Mouse (Mus musculus) G1E (cell line): ENCODE measurements around the gene Rnf130. TPM values are rescaled to one million over a fixed set of nuclear protein-coding genes. Genes with fewer than 3 reads are reported as not detected.

Experiments
- ATAC-seq: 2 replicates; pipeline ENCODE4 v1.8.0; 2016; ENCODE audit warnings: mild to moderate bottlenecking; ENCODE audit not compliant: insufficient number of reproducible peaks, poor library complexity, low FRiP score, severe bottlenecking; ENCODE audit errors: extremely low read depth
- DNase-seq: peaks from one replicate; pipeline ENCODE4 v3.0.0; 2012; ENCODE audit warnings: low spot score
- H3K27me3 ChIP-seq: 2 replicates; pipeline ENCODE4 v1.6.1; 2012; ENCODE audit warnings: mild to moderate bottlenecking, low read length, inconsistent platforms; ENCODE audit not compliant: insufficient read depth
- H3K36me3 ChIP-seq: replicated peaks from 2 replicates; pipeline ENCODE3; 2012; ENCODE audit warnings: mild to moderate bottlenecking, inconsistent platforms
- H3K4me1 ChIP-seq: 2 replicates; pipeline ENCODE4 v1.6.1; 2012; ENCODE audit warnings: low read depth, low read length, inconsistent platforms, mixed read lengths; ENCODE audit not compliant: insufficient read depth
- H3K4me3 ChIP-seq: 2 replicates; pipeline ENCODE4 v1.5.1; 2012; ENCODE audit warnings: low read depth, mild to moderate bottlenecking, inconsistent platforms, low read length, moderate library complexity, mixed read lengths
- H3K9me3 ChIP-seq: replicated peaks from 2 replicates; pipeline ENCODE4 v1.6.1; 2012; ENCODE audit warnings: inconsistent platforms
- CTCF ChIP-seq: IDR thresholded peaks from 2 replicates; pipeline ENCODE4 v1.5.1; 2012; ENCODE audit warnings: low read depth, low read length, inconsistent platforms, mixed read lengths
- GATA1 ChIP-seq: IDR thresholded peaks from 2 replicates; pipeline ENCODE4 v1.6.1; 2012; ENCODE audit warnings: borderline replicate concordance, low read length, inconsistent platforms, mixed read lengths
- GATA2 ChIP-seq: IDR thresholded peaks from 2 replicates; pipeline ENCODE4 v1.6.1; 2012; ENCODE audit warnings: low read depth, low read length, inconsistent platforms, borderline replicate concordance
- POLR2AphosphoS5 ChIP-seq: IDR thresholded peaks from 2 replicates; pipeline ENCODE4 v1.6.1; 2012; ENCODE audit warnings: low read depth, low read length, inconsistent platforms; ENCODE audit not compliant: insufficient replicate concordance
- TAL1 ChIP-seq: conservative IDR thresholded peaks from 2 replicates; pipeline ENCODE4 v1.6.1; 2012; ENCODE audit warnings: low read depth, low read length, inconsistent platforms, mixed read lengths
- polyA plus RNA-seq: library from polyadenylated mRNA; stranded (reverse); fragments of >175 nt; gene quantifications from 2 replicates; pipeline ENCODE4 v1.2.3, GENCODE M21; 2012
- total RNA-seq, 2 experiments: library from RNA; stranded (forward) in 1 of 2; stranded (reverse) in 1 of 2; fragments of 200-1000 nt in 1 of 2; fragments of >200 nt in 1 of 2; fragmentation: Nextera tagmentation in 1 of 2; gene quantifications; 2 replicates each; pipeline ENCODE4 v1.2.3; 2014 to 2017

The Rnf130 gene
- total and polyA plus RNA-seq, 3 experiments: 80.8 to 225 (median 199) TPM

DNA sequence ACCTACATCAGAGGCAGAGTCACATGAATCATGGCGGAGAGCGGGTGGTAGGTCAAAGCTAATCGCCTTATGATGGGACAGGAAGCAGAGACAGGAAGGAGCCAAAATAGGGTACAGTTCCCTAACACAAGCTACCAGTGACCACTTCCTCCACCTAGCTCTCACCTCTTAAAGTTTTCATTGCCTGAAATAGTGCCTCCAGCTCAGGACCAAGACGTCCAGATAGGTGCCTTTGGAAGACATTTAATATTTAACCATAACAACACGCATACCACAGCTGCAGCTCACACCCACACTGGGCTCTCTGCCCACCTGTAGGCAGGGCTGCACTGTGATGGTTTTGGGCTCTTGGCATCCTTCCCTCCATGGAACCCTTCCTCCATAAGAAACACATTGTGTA, 27.8 kb upstream of the Rnf130 start:
- Histone ChIP-seq H3K4me3 (no peak overlapping the region), H3K4me1 (peaks cover 71% of the 10 kb centered on the region), H3K27me3 (no peaks in the 10 kb centered on the region), H3K9me3 (peaks cover 24% of the 10 kb centered on the region), H3K36me3 (peaks cover 3% of the 10 kb centered on the region)
- TF ChIP-seq POLR2AphosphoS5 (no peak), GATA1 (no peak)
- no peak for DNase-seq
- no peak for ATAC-seq

DNA sequence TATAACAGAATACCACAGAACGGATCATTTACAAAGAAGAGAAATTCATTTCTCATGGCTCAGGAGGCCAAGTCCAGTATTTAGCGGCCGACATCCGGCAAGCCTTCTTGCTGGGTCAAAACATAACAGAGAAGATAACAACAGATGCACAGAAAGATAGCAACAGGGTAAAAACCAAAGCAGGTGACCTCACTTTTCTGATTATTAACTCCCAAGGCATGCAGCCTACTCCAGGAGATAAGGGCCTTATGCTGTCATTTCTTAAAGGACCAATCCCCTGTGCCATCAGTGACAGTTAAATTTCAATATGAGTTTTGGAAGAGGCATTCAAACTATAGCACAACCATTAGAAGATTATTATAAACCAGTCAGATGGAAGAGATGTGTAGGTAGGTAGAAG, 22.3 kb upstream of the Rnf130 start:
- H3K27me3 ChIP-seq: no peaks in the 10 kb centered on the region
- DNase-seq (peak; percentile 65), ATAC-seq (peak; percentile 88)
- no peak overlapping the region for H3K4me3 ChIP-seq
- H3K36me3 ChIP-seq: peaks cover 3% of the 10 kb centered on the region
- TF ChIP-seq GATA2 (no peak), TAL1 (peak; percentile 86)
- peaks cover 27% of the 10 kb centered on the region for H3K9me3 ChIP-seq
- peaks cover 71% of the 10 kb centered on the region for H3K4me1 ChIP-seq

DNA sequence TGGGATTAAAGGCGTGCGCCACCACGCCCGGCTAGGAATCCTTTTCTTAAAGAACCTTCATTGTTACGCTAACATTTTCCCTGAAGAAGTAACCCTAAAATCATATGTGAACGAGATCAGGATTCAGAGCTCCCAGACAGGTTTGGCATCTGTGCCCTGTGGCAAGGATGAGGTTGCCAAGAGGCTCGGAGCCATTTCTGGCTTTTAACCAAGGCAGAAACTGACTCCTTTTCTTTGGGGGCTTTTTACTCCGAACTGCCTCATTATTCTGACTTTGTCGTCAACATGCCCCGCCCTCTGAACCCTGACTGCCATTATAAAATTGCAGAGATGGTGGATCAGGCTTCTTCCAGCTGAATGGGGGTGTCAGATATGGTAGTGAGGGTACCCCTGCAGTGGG, 17.4 kb upstream of the Rnf130 start:
- TF ChIP-seq POLR2AphosphoS5 (no peak), GATA2 (no peak), GATA1 (no peak), CTCF (no peak), TAL1 (no peak)
- Histone ChIP-seq H3K27me3 (peaks cover 11% of the 10 kb centered on the region; the same call in 1 of the 2 replicates), H3K4me1 (peaks cover 73% of the 10 kb centered on the region), H3K9me3 (no peaks in the 10 kb centered on the region), H3K4me3 (no peak overlapping the region), H3K36me3 (no peaks in the 10 kb centered on the region)
- ATAC-seq (no peak), DNase-seq (no peak)

DNA sequence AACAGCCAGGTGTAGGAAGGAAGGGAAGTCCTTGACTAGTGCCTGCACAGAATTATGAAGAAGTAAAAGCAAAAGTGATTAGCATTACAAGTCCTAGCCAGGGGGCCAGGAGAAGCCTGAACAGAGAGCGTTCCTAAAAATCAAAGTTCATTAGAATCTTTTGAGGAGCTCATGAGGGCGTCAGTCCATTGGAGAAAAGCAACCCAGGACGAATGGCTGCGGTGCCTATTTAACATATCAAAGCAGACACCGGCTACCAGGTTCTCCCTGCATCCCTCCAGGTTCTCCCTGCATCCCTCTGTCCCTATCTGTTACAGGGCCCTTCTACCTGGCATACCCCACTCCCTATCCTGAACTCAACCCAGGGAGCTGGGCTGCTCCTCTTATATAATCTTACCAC, 16.9 kb upstream of the Rnf130 start:
- Histone ChIP-seq H3K36me3 (no peaks in the 10 kb centered on the region), H3K27me3 (peaks cover 14% of the 10 kb centered on the region), H3K4me3 (no peak overlapping the region; the same call in 1 of the 2 replicates), H3K4me1 (peaks cover 69% of the 10 kb centered on the region), H3K9me3 (no peaks in the 10 kb centered on the region)
- TF ChIP-seq POLR2AphosphoS5 (no peak), GATA2 (no peak), TAL1 (no peak), CTCF (no peak), GATA1 (no peak)
- ATAC-seq (no peak), DNase-seq (no peak)

DNA sequence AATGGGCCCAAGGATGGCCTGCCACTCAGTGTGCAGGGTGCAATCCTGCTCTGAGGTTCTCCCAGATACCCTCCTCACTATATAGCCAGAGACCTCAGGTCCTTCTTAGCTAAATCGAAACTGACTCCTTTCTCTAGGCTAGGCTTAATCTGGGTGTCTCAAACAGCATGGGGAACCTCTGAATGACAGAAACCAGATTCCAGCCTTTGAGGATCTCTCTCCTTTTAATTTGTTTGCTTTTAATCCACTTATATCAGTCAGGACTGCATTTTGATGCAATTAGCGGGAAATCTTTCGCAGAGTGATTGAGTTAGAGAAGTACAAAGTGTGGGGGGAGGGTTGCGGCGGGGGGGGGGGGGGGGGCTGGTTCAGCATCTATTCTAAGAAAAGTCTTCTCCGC, 12.1 kb upstream of the Rnf130 start:
- Histone ChIP-seq H3K36me3 (no peaks in the 10 kb centered on the region), H3K4me3 (no peak overlapping the region), H3K9me3 (no peaks in the 10 kb centered on the region), H3K27me3 (peaks cover 27% of the 10 kb centered on the region), H3K4me1 (peaks cover 55% of the 10 kb centered on the region)
- no peak for DNase-seq
- TF ChIP-seq CTCF (no peak), TAL1 (no peak), GATA2 (no peak), GATA1 (no peak), POLR2AphosphoS5 (no peak)
- no peak for ATAC-seq

DNA sequence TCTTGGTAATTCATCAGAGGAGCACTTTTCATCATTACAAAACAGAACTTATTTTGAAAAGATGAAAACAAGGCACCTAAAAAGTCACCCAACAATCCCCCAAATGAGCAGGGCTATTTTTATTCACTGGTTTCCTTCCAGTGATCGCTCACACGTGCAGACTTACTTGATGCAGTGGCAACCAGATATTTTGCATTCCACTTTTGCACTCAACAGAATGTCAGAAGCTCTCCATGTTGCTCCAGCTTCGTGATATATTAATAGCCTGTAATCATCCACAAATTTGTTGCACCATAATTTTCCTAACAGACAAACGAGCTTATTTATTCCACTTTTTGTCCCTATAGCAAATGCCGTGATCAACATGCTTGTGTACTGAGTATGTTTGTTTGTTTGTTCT, 8.6 kb upstream of the Rnf130 start:
- no peaks in the 10 kb centered on the region for H3K36me3 ChIP-seq
- TF ChIP-seq GATA1 (no peak), POLR2AphosphoS5 (no peak), CTCF (no peak), TAL1 (no peak), GATA2 (no peak)
- peaks cover 28% of the 10 kb centered on the region for H3K27me3 ChIP-seq
- DNase-seq (no peak), ATAC-seq (no peak)
- no peak overlapping the region for H3K4me3 ChIP-seq
- no peaks in the 10 kb centered on the region for H3K9me3 ChIP-seq
- H3K4me1 ChIP-seq: peaks cover 42% of the 10 kb centered on the region

DNA sequence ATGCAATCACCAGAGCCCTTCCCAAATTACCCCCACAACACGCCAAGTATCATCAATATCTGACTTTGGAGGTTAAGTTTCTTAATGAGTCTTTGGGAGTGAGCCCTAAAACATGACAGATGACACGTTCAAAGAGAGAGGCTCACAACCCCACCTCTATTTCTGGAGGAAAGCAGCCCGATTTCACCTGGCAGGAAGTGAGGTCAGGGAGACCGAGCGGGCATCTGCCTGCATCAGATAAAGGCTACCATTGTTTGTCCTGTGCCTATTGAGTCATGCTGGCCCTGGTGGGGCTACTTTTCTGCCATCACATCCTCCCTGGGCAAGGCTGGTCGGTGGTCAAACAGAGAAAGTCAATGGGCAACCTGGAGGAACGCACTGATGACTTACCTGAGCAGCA, 7.6 kb upstream of the Rnf130 start:
- H3K9me3 ChIP-seq: no peaks in the 10 kb centered on the region
- DNase-seq (no peak), ATAC-seq (no peak)
- H3K36me3 ChIP-seq: no peaks in the 10 kb centered on the region
- peaks cover 21% of the 10 kb centered on the region for H3K27me3 ChIP-seq
- no peak overlapping the region for H3K4me3 ChIP-seq
- H3K4me1 ChIP-seq: peaks cover 35% of the 10 kb centered on the region
- TF ChIP-seq GATA2 (no peak), POLR2AphosphoS5 (no peak), TAL1 (no peak), GATA1 (no peak), CTCF (no peak)
